Mouse (Mus musculus) megakaryocyte progenitor cell, adult 5-6 weeks (primary cell): ENCODE results near the gene Fbxo47. TPM values are rescaled to one million over a fixed set of nuclear protein-coding genes. Genes with fewer than 3 reads are reported as not detected.

Experiments
- ATAC-seq: replicated peaks from 2 replicates; pipeline ENCODE4 v1.8.0; 2016; ENCODE audit warnings: mild to moderate bottlenecking, moderate TSS enrichment, inconsistent platforms; ENCODE audit not compliant: poor library complexity
- total RNA-seq, 2 experiments: library from RNA; stranded (forward) in 1 of 2; stranded (reverse) in 1 of 2; fragments of 157-497, 149-512 nt in 1 of 2; fragments of 200-1000 nt in 1 of 2; gene quantifications; 2 replicates each; pipeline versions ENCODE4 v1.2.3 to v1.2.4; 2015 to 2017

Fbxo47 gene
- total RNA-seq, 2 experiments from 2014 or later, result 0.12 TPM; not detected in 1

GRCm38 (mm10) chr11:97813746-97814515 lies 70.0 kb downstream of the Fbxo47 start:
- no peak for ATAC-seq

GRCm38 (mm10) chr11:97813085-97813484 lies 70.9 kb downstream of the Fbxo47 start:
- no peak for ATAC-seq

- ATAC-seq, result no peak
These were observed 71.4 kb downstream of the Fbxo47 start for GRCm38 (mm10) chr11:97812491-97812921.

GRCm38 (mm10) chr11:97811569-97812362 lies 72.2 kb downstream of the Fbxo47 start:
- no peak for ATAC-seq

- no peak for ATAC-seq
These were observed 73.0 kb downstream of the Fbxo47 start for GRCm38 (mm10) chr11:97810970-97811369.

- peak; percentile 63; the same call in 1 of the 2 replicates for ATAC-seq
These were observed 73.6 kb downstream of the Fbxo47 start for GRCm38 (mm10) chr11:97810356-97810755.

- ATAC-seq, result no peak
These were observed 74.5 kb downstream of the Fbxo47 start for GRCm38 (mm10) chr11:97809235-97810121.

GRCm38 (mm10) chr11:97808621-97809234 lies 75.2 kb downstream of the Fbxo47 start:
- ATAC-seq, result no peak

GRCm38 (mm10) chr11:97808093-97808492 lies 75.9 kb downstream of the Fbxo47 start:
- ATAC-seq, result no peak

- ATAC-seq, result no peak
These were observed 76.3 kb downstream of the Fbxo47 start for GRCm38 (mm10) chr11:97807626-97808025.

- no peak for ATAC-seq
These were observed 77.4 kb downstream of the Fbxo47 start for GRCm38 (mm10) chr11:97806613-97806964.

- no peak for ATAC-seq
These were observed 78.0 kb downstream of the Fbxo47 start for GRCm38 (mm10) chr11:97805662-97806612.

- no peak for ATAC-seq
These were observed 78.9 kb downstream of the Fbxo47 start for GRCm38 (mm10) chr11:97804841-97805661.

GRCm38 (mm10) chr11:97803847-97804246 lies 80.1 kb downstream of the Fbxo47 start:
- ATAC-seq, result no peak
